ENCODE assay signal across 19 mouse cellular contexts in genomic region chr16:34307458-34307857, GRCm38 (mm10).
"Had no signal": no experiment of that assay in that cellular context is flagged by ENCODE, and none has a peak within 500 bp of the region (broad histone marks: within the 10 kb centered on the region; RNA-seq: fewer than 3 reads in every experiment).

No protein-coding gene starts in this region.

- H3K9me3 ChIP-seq: limb, embryonic 10.5 days; limb, embryonic 13.5 days; midbrain, embryonic 12.5 days; neural tube, embryonic 13.5 days; stomach, embryonic 15.5 days had no signal

- H3K27me3 ChIP-seq: limb, embryonic 13.5 days; midbrain, embryonic 12.5 days; stomach, embryonic 15.5 days had no signal

- H3K9ac ChIP-seq: limb, embryonic 13.5 days; liver, embryonic 14.5 days; liver, postnatal 0 days; lung, embryonic 14.5 days; midbrain, embryonic 12.5 days; neural tube, embryonic 13.5 days; stomach, embryonic 15.5 days had no signal

- H3K4me3 ChIP-seq: limb, embryonic 10.5 days; limb, embryonic 13.5 days; midbrain, embryonic 12.5 days; myocyte; neural tube, embryonic 13.5 days; stomach, embryonic 15.5 days had no signal

- H3K27ac ChIP-seq: kidney, postnatal 0 days; limb, embryonic 10.5 days; limb, embryonic 13.5 days; liver, embryonic 14.5 days; macrophage; midbrain, embryonic 12.5 days; neural tube, embryonic 13.5 days; stomach, embryonic 15.5 days had no signal

- H3K4me1 ChIP-seq: limb, embryonic 10.5 days; limb, embryonic 13.5 days; midbrain, embryonic 12.5 days; stomach, embryonic 15.5 days had no signal

- H3K4me2 ChIP-seq: limb, embryonic 13.5 days; lung, embryonic 14.5 days; midbrain, embryonic 12.5 days; neural tube, embryonic 13.5 days; stomach, embryonic 15.5 days had no signal

- DNase-seq: kidney, adult 2 months; kidney, postnatal 36 days; liver, postnatal 0 days; lung, embryonic 14.5 days; retina, postnatal 1 day; right cerebral cortex, postnatal 25 days; spleen, adult 18-20 months; thymus, postnatal 25 days had no signal

- ATAC-seq: liver, postnatal 0 days; lung, postnatal 0 days; midbrain, embryonic 16.5 days had no signal
